Mouse (Mus musculus) olfactory bulb, adult 2 months (tissue): ENCODE data around the gene Trappc3.

ENCODE experiments used
- CTCF ChIP-seq: fragments of 200-500 bp; IDR thresholded peaks from 2 replicates; pipeline ENCODE4 v1.5.1; 2012; ENCODE audit warnings: low read depth, mild to moderate bottlenecking, low read length, moderate library complexity; ENCODE audit not compliant: insufficient read depth
- POLR2A ChIP-seq: fragments of 200-500 bp; IDR thresholded peaks from 2 replicates; pipeline ENCODE4 v1.6.1; 2012; ENCODE audit warnings: mild to moderate bottlenecking, low read depth, low read length, moderate library complexity; ENCODE audit not compliant: insufficient read depth

GRCm38 (mm10) chr4:126313202-126313601 is 51.1 kb downstream of the Trappc3 start:
- TF ChIP-seq CTCF (no peak), POLR2A (no peak)
